Mouse (Mus musculus) lung, adult 2 months (tissue): ENCODE measurements around the gene Myod1. TPM values are rescaled to one million over a fixed set of nuclear protein-coding genes. Genes with fewer than 3 reads are reported as not detected.
A peak's percentile ranks its signal among the peaks of the same experiment; 100 is the strongest.

Experiments used
- DNase-seq: peaks from one replicate; pipeline ENCODE4 v3.0.0; 2022
- H3K4me1 ChIP-seq: fragments of 200-500 bp; 2 replicates; pipeline ENCODE4 v1.6.1; 2011; ENCODE audit warnings: low read length; ENCODE audit not compliant: control insufficient read depth, insufficient read depth
- H3K4me3 ChIP-seq: fragments of 200-500 bp; replicated peaks from 2 replicates; pipeline ENCODE3; 2011; ENCODE audit warnings: low read depth, mild to moderate bottlenecking, control low read depth, low read length; ENCODE audit errors: extremely low read depth
- CTCF ChIP-seq: fragments of 200-500 bp; IDR thresholded peaks from 2 replicates; pipeline ENCODE4 v1.5.1; 2011; ENCODE audit warnings: mild to moderate bottlenecking, low read length, control low read depth; ENCODE audit not compliant: insufficient read depth
- POLR2A ChIP-seq: fragments of 200-500 bp; IDR thresholded peaks from 2 replicates; pipeline ENCODE4 v1.6.1; 2011; ENCODE audit warnings: low read depth, mild to moderate bottlenecking, control low read depth, low read length, borderline replicate concordance; ENCODE audit errors: extremely low read depth
- WGBS: fragments of 180-500 bp; shearing (Covaris S2); methylation state at CpG from one replicate; pipeline ENCODE4 v1.1.7; 2018; 5-methylcytosine and 5-hydroxymethylcytosine counted together
- polyA plus RNA-seq: library from polyadenylated mRNA; depleted of rRNA; stranded (reverse); fragments of >200 nt; gene quantifications from 2 replicates; pipeline ENCODE4 v1.2.3, GENCODE M21; 2012

The Myod1 gene
- polyA plus RNA-seq, 1 experiment = 1.1 TPM

GRCm38 (mm10) chr7:46353216-46353615 is 23.1 kb upstream of the Myod1 start:
- Histone ChIP-seq H3K4me3 (no peak overlapping the region), H3K4me1 (no peaks in the 10 kb centered on the region)
- 48% methylated on average over 8 of the region's 8 CpGs for WGBS
- DNase-seq = no peak
- TF ChIP-seq CTCF (no peak), POLR2A (no peak)

GRCm38 (mm10) chr7:46353875-46354274 is 22.4 kb upstream of the Myod1 start:
- DNase-seq = no peak
- WGBS = 15% methylated on average over 4 of the region's 4 CpGs
- Histone ChIP-seq H3K4me3 (no peak overlapping the region), H3K4me1 (no peaks in the 10 kb centered on the region)
- TF ChIP-seq POLR2A (no peak), CTCF (no peak)

DNA sequence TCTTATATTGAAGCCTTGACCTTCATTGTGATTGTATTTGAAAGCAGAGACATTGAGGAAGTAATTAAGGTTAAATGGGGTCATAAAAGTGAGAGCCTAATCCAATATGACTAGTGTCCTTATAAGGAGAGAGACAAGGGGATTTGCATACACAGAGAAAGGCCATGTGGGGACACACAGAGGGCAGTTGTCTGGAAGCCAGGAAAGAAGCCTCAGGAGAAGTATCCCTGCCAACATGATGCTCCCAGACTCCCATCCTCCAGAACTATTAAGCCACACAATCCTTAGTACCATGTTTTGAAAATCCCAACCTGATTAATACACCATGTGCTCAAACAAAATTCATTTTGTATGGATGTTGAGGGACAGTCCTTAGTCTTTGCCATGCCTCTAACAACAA is 14.5 kb upstream of the Myod1 start:
- Histone ChIP-seq H3K4me3 (no peak overlapping the region), H3K4me1 (no peaks in the 10 kb centered on the region)
- TF ChIP-seq CTCF = no peak
- TF ChIP-seq POLR2A = no peak
- DNase-seq = no peak

GRCm38 (mm10) chr7:46364154-46364553 is 12.1 kb upstream of the Myod1 start:
- Histone ChIP-seq H3K4me3 (no peak overlapping the region), H3K4me1 (no peaks in the 10 kb centered on the region)
- no peak for DNase-seq
- WGBS = 43% methylated on average over 5 of the region's 5 CpGs
- TF ChIP-seq POLR2A = no peak

- Histone ChIP-seq H3K4me3 (no peak overlapping the region), H3K4me1 (no peaks in the 10 kb centered on the region)
- WGBS = 70% methylated on average over 1 of the region's 1 CpGs
- TF ChIP-seq CTCF (no peak), POLR2A (no peak)
- DNase-seq = no peak
Observed at GRCm38 (mm10) chr7:46365810-46366209, 10.5 kb upstream of the Myod1 start.

DNA sequence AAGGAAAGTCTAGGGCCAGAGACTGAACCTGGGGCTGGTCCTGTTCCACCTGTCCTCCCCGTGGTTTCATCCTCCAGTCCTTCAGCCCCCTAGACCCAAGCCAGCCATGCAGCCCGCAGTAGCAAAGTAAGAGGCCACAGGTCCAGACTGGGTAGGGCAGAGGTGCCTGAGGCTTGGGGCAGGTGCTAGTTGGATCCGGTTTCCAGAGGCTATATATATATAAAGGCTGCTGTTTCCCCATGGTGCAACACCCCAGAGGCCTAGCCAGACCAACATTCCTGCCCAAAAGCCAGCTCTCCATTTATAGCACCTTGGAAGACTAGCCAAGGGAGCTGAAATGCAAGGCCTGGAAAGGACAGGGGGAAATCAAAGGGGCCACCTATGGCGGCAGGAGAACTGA is 5.2 kb upstream of the Myod1 start:
- Histone ChIP-seq H3K4me1 (no peaks in the 10 kb centered on the region), H3K4me3 (no peak overlapping the region)
- TF ChIP-seq POLR2A (no peak), CTCF (no peak)
- no peak for DNase-seq
- WGBS = 65% methylated on average over 4 of the region's 4 CpGs

GRCm38 (mm10) chr7:46377008-46377346 is 703 bp downstream of the Myod1 start:
- TF ChIP-seq POLR2A (no peak), CTCF (no peak)
- WGBS = 2% methylated on average over 33 of the region's 33 CpGs
- no peak for DNase-seq
- H3K4me3 ChIP-seq = no peak overlapping the region
- H3K4me1 ChIP-seq = no peaks in the 10 kb centered on the region

GRCm38 (mm10) chr7:46378123-46378522 is 1.8 kb downstream of the Myod1 start:
- DNase-seq = no peak
- Histone ChIP-seq H3K4me1 (no peaks in the 10 kb centered on the region), H3K4me3 (no peak overlapping the region)
- TF ChIP-seq CTCF (0 out of 2 replicates have a peak, but pooled peaks have one; percentile 17), POLR2A (no peak)
- 2% methylated on average over 22 of the region's 22 CpGs for WGBS

DNA sequence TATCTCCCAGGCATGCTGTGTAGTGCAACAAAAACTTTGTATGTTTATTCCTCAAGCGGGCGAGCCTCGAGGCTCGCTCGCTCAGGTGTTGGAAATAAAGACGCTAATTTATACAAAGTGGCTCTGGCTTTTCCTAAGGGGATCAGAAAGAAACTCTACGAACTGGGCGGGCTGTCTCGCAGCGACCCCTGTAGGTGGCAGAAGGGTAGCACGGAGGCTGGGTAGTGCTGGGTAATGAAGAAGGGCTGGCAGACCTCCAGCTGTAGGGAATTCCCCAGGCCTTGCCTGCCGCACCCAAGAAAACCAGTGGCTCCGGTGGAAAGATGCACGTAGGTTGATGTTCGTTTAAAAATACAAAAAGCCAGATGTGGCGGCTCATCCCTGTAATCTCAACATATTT is 2.7 kb downstream of the Myod1 start:
- Histone ChIP-seq H3K4me1 (no peaks in the 10 kb centered on the region), H3K4me3 (no peak overlapping the region)
- TF ChIP-seq CTCF = 0 out of 2 replicates have a peak, but pooled peaks have one; percentile 11
- no peak for TF ChIP-seq POLR2A
- DNase-seq = no peak
- 7% methylated on average over 16 of the region's 16 CpGs for WGBS

DNA sequence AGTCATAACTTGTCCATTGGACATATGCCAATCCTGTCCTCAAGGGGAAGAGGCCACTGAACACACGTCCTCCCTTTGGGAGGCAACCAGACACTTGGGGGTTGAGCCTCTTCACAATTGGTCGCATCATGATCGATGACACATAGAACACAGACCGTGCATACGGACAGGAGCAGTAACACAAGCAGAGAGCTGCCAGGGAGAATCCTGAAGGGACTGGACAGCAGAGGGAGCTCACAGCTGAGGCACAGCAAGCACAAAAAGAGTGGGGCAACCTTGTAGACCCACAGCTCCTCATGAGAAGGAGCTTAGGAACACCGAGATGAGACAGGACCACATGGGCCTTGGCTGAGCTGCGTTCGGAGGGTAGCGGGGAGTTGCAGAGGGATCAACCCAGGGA is 4.4 kb downstream of the Myod1 start:
- no peak for TF ChIP-seq POLR2A
- no peak overlapping the region for H3K4me3 ChIP-seq
- DNase-seq = no peak
- no peaks in the 10 kb centered on the region for H3K4me1 ChIP-seq
- 58% methylated on average over 9 of the region's 9 CpGs for WGBS

DNA sequence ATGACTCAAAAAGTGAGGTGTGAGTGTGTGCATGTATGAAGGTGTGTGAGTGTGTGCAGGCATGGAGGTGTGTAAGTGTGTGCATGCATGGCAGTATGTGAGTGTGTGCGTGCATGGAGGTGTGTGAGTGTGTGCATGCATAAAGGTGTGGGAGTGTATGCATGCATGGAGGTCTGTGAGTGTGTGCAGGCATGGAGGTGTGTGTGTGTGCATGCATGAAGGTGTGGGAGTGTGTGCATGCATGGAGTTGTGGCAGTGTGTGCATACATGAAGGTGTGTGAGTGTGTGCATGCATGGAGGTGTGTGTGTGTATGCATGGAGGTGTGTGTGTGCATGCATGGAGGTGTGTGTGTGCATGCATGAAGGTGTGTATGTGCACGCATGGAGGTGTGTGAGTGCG is 11.2 kb downstream of the Myod1 start:
- DNase-seq = no peak
- Histone ChIP-seq H3K4me3 (no peak overlapping the region), H3K4me1 (no peaks in the 10 kb centered on the region)
- TF ChIP-seq CTCF (no peak), POLR2A (no peak)
- WGBS = 77% methylated on average over 3 of the region's 3 CpGs
